Mouse (Mus musculus): ENCODE measurements around the gene Sdk1. TPM values are rescaled to one million over a fixed set of nuclear protein-coding genes. Genes with fewer than 3 reads are reported as not detected.
A peak's percentile ranks its signal among the peaks of the same experiment; 100 is the strongest.

Sdk1 gene
- polyA plus RNA-seq, 1 experiment from 2014 or later = 1.9 TPM

DNA sequence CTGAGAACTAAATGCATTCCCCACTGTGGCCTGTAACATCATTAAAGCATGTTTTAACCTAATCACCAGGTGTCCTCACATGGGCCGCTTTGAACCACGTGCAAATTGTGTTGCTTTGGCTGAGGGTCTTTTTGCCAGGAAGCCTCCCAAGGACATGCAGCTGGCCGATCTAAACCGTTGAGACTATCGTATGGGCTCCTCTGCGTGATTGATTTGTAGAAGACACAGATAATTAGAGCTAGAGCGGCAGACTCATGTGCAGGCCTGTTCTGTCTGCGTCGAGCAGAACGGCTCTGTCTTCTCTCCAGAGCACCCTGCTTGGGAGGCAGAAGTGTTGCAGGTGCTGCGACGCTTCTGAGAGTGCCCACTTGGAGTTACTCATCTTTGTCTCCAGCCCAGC is 453.6 kb downstream of the Sdk1 start:
- ATAC-seq (ENCODE audit: insufficient number of reproducible peaks, insufficient read depth, low FRiP score, low TSS enrichment, low read depth) = no peak
- H3K36me3 ChIP-seq = no peaks in the 10 kb centered on the region
- H3K27ac ChIP-seq = no peak overlapping the region
- no peaks in the 10 kb centered on the region for H3K27me3 ChIP-seq
- H3K4me2 ChIP-seq = no peak overlapping the region
- no peak overlapping the region for H3K9ac ChIP-seq
- no peaks in the 10 kb centered on the region for H3K9me3 ChIP-seq
- no peak overlapping the region for H3K4me3 ChIP-seq
- 54% methylated on average over 12 of the region's 12 CpGs for WGBS
- H3K4me1 ChIP-seq = peaks cover 25% of the 10 kb centered on the region

GRCm38 (mm10) chr5:141698406-141698805 is 457.1 kb downstream of the Sdk1 start:
- H3K4me2 ChIP-seq = no peak overlapping the region
- peaks cover 15% of the 10 kb centered on the region for H3K4me1 ChIP-seq
- no peaks in the 10 kb centered on the region for H3K9me3 ChIP-seq
- H3K9ac ChIP-seq = no peak overlapping the region
- WGBS = 55% methylated on average over 3 of the region's 3 CpGs
- no peak for ATAC-seq (ENCODE audit: insufficient number of reproducible peaks, insufficient read depth, low FRiP score, low TSS enrichment, low read depth)
- no peaks in the 10 kb centered on the region for H3K36me3 ChIP-seq
- no peaks in the 10 kb centered on the region for H3K27me3 ChIP-seq
- H3K27ac ChIP-seq = no peak overlapping the region
- no peak overlapping the region for H3K4me3 ChIP-seq

- Histone ChIP-seq H3K4me1 (0 out of 2 replicates have a peak, but pooled peaks cover 7% of the 10 kb centered on the region), H3K9me3 (peaks cover 4% of the 10 kb centered on the region; the same call in 1 of the 2 replicates), H3K27me3 (no peaks in the 10 kb centered on the region), H3K4me3 (no peak overlapping the region), H3K27ac (no peak overlapping the region), H3K4me2 (no peak overlapping the region), H3K36me3 (no peaks in the 10 kb centered on the region), H3K9ac (no peak overlapping the region)
- no peak for ATAC-seq (ENCODE audit: insufficient number of reproducible peaks, insufficient read depth, low FRiP score, low TSS enrichment, low read depth)
- WGBS = 27% methylated on average over 3 of the region's 3 CpGs
These were observed 479.5 kb downstream of the Sdk1 start for GRCm38 (mm10) chr5:141720751-141721150.

- no peak overlapping the region for H3K4me3 ChIP-seq
- WGBS = 57% methylated on average over 2 of the region's 2 CpGs
- no peaks in the 10 kb centered on the region for H3K27me3 ChIP-seq
- H3K9me3 ChIP-seq = peaks cover 4% of the 10 kb centered on the region; the same call in 1 of the 2 replicates
- H3K27ac ChIP-seq = no peak overlapping the region
- no peaks in the 10 kb centered on the region for H3K36me3 ChIP-seq
- H3K4me1 ChIP-seq = no peaks in the 10 kb centered on the region
- no peak overlapping the region for H3K9ac ChIP-seq
- H3K4me2 ChIP-seq = no peak overlapping the region
- no peak for ATAC-seq (ENCODE audit: insufficient number of reproducible peaks, insufficient read depth, low FRiP score, low TSS enrichment, low read depth)
These were observed 486.7 kb downstream of the Sdk1 start for GRCm38 (mm10) chr5:141727968-141728367.

GRCm38 (mm10) chr5:141730006-141730405 is 488.7 kb downstream of the Sdk1 start:
- Histone ChIP-seq H3K27me3 (no peaks in the 10 kb centered on the region), H3K9me3 (peaks cover 3% of the 10 kb centered on the region; the same call in 1 of the 2 replicates), H3K4me3 (no peak overlapping the region), H3K4me1 (no peaks in the 10 kb centered on the region), H3K27ac (no peak overlapping the region), H3K4me2 (no peak overlapping the region), H3K36me3 (no peaks in the 10 kb centered on the region), H3K9ac (no peak overlapping the region)
- no peak for ATAC-seq (ENCODE audit: insufficient number of reproducible peaks, insufficient read depth, low FRiP score, low TSS enrichment, low read depth)
- WGBS = 71% methylated on average over 4 of the region's 4 CpGs

- H3K9me3 ChIP-seq = no peaks in the 10 kb centered on the region
- H3K27me3 ChIP-seq = no peaks in the 10 kb centered on the region
- WGBS = 74% methylated on average over 5 of the region's 5 CpGs
- no peak overlapping the region for H3K27ac ChIP-seq
- no peak overlapping the region for H3K4me3 ChIP-seq
- H3K9ac ChIP-seq = no peak overlapping the region
- ATAC-seq (ENCODE audit: insufficient number of reproducible peaks, insufficient read depth, low FRiP score, low TSS enrichment, low read depth) = no peak
- H3K36me3 ChIP-seq = no peaks in the 10 kb centered on the region
- no peaks in the 10 kb centered on the region for H3K4me1 ChIP-seq
- H3K4me2 ChIP-seq = no peak overlapping the region
These were observed 497.4 kb downstream of the Sdk1 start for GRCm38 (mm10) chr5:141738725-141739124.

DNA sequence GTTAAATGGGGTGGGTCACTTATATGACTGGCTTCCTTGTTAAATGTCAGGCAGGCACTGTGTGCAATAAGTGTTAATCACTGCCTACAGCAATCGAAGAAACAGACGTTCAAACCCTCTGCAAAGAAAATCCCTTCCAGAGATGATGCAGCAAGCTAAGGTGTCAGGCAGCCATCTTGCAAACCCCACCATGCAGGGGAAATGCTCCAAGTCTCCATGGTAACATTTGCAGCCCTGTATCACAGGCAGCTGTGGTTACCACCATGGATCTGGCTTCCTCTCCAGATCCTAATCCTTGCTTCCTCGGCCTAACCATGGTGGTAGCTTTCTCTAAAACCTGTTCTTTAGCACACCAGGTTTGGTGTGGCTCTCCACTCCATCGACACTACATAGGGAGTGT is 507.5 kb downstream of the Sdk1 start:
- peaks cover 3% of the 10 kb centered on the region; the same call in 1 of the 2 replicates for H3K4me1 ChIP-seq
- H3K9ac ChIP-seq = no peak overlapping the region
- no peak overlapping the region for H3K27ac ChIP-seq
- 67% methylated on average over 4 of the region's 4 CpGs for WGBS
- H3K4me2 ChIP-seq = no peak overlapping the region
- H3K9me3 ChIP-seq = no peaks in the 10 kb centered on the region
- no peak for ATAC-seq (ENCODE audit: insufficient number of reproducible peaks, insufficient read depth, low FRiP score, low TSS enrichment, low read depth)
- no peak overlapping the region for H3K4me3 ChIP-seq
- H3K36me3 ChIP-seq = no peaks in the 10 kb centered on the region
- no peaks in the 10 kb centered on the region for H3K27me3 ChIP-seq

DNA sequence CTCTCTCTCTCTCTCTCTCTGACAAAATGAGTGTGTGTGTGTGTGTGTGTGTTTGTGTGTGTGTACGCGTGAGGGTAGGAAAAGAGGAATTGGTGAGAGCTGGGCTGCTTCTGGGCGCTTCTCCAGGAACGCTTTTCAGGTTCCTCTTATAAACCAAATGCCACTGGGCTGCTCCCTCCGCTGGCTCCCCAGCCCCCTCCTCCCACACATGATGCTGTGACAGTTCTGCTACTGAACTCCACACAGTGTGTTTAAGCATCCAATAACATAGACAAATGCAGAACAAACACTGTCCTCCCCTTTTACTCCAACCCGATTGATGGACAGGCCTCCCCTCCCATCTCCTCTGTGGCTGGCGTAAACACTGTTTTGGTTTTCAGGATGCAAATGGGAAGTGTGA is 513.0 kb downstream of the Sdk1 start:
- no peaks in the 10 kb centered on the region for H3K9me3 ChIP-seq
- H3K27ac ChIP-seq = no peak overlapping the region
- H3K4me2 ChIP-seq = no peak overlapping the region
- H3K4me3 ChIP-seq = no peak overlapping the region
- 30% methylated on average over 7 of the region's 7 CpGs for WGBS
- H3K4me1 ChIP-seq = peaks cover 12% of the 10 kb centered on the region
- no peak overlapping the region for H3K9ac ChIP-seq
- ATAC-seq (ENCODE audit: insufficient number of reproducible peaks, insufficient read depth, low FRiP score, low TSS enrichment, low read depth) = no peak
- H3K36me3 ChIP-seq = no peaks in the 10 kb centered on the region
- H3K27me3 ChIP-seq = no peaks in the 10 kb centered on the region

DNA sequence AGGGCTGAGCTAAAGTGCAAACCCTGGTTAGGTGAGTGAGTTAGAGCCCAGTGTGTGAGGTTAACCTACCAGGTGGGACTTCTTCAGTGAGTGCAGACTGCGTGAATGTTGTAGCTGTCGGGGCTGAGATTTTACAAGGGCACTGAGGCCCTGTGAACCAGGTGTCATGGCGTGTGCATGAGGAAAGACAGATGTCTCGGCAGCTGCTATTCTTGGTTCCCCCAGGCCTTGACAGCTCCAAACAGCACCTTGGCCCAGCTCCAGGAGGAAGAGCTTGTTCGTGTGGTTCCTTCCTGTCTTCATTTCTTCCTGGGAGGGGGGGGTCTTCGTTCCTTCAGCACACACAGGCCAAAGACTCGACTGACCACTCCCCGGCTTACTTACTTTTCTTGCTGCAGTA is 517.6 kb downstream of the Sdk1 start:
- Histone ChIP-seq H3K4me3 (no peak overlapping the region), H3K9me3 (no peaks in the 10 kb centered on the region), H3K9ac (no peak overlapping the region), H3K4me1 (peaks cover 16% of the 10 kb centered on the region), H3K36me3 (no peaks in the 10 kb centered on the region), H3K27me3 (no peaks in the 10 kb centered on the region), H3K27ac (no peak overlapping the region), H3K4me2 (no peak overlapping the region)
- no peak for ATAC-seq (ENCODE audit: insufficient number of reproducible peaks, insufficient read depth, low FRiP score, low TSS enrichment, low read depth)
- 50% methylated on average over 8 of the region's 8 CpGs for WGBS

GRCm38 (mm10) chr5:141764111-141764510 is 522.8 kb downstream of the Sdk1 start:
- no peak for ATAC-seq (ENCODE audit: insufficient number of reproducible peaks, insufficient read depth, low FRiP score, low TSS enrichment, low read depth)
- 0 out of 2 replicates have a peak, but pooled peaks cover 2% of the 10 kb centered on the region for H3K27me3 ChIP-seq
- H3K4me2 ChIP-seq = no peak overlapping the region
- no peak overlapping the region for H3K9ac ChIP-seq
- no peak overlapping the region for H3K27ac ChIP-seq
- no peaks in the 10 kb centered on the region for H3K9me3 ChIP-seq
- H3K36me3 ChIP-seq = no peaks in the 10 kb centered on the region
- no peak overlapping the region for H3K4me3 ChIP-seq
- 95% methylated on average over 6 of the region's 6 CpGs for WGBS
- peaks cover 11% of the 10 kb centered on the region for H3K4me1 ChIP-seq

DNA sequence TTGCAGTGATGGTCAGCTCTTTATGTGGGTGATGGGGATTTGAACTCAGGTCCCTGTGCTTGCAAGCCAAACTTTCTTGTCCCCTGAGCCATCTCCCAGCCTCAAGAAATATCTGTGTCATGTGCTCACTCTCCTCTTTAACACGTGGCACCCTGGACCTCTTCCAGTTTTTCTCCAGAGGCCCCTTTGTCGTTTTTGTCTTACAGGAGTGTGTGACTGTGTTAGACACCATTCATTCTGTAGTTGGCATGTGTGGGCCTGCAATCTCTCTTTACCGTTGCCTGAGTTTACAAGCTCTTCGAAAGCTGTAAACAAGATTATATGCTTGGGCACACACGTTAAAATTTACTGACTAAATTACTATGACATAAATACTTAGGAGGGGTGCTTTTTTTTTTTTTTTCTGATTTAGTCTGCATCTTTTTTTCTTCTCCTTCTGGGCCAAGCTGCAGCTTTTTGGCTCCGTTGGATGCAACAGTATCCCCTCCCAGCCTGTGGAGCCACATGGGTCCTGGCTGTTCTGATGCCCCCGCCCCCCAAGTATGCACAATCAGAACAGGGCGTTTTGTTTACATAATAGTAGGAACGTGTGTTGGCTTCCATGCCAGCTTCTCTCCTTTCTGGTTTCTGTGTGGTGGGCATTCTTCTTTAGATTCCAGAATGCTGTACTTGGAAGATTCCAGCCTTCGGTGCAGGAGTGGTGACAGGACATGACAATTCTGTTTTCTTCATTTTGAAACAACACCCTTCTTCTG is 527.6 kb downstream of the Sdk1 start:
- H3K27me3 ChIP-seq = 0 out of 2 replicates have a peak, but pooled peaks cover 2% of the 10 kb centered on the region
- H3K36me3 ChIP-seq = no peaks in the 10 kb centered on the region
- no peak overlapping the region for H3K9ac ChIP-seq
- WGBS = 31% methylated on average over 10 of the region's 10 CpGs
- no peak overlapping the region for H3K27ac ChIP-seq
- ATAC-seq (ENCODE audit: insufficient number of reproducible peaks, insufficient read depth, low FRiP score, low TSS enrichment, low read depth) = peak; percentile 37; the same call in 1 of the 2 replicates
- peaks cover 14% of the 10 kb centered on the region for H3K4me1 ChIP-seq
- H3K9me3 ChIP-seq = peaks cover 6% of the 10 kb centered on the region; the same call in 1 of the 2 replicates
- H3K4me2 ChIP-seq = no peak overlapping the region
- H3K4me3 ChIP-seq = no peak overlapping the region

DNA sequence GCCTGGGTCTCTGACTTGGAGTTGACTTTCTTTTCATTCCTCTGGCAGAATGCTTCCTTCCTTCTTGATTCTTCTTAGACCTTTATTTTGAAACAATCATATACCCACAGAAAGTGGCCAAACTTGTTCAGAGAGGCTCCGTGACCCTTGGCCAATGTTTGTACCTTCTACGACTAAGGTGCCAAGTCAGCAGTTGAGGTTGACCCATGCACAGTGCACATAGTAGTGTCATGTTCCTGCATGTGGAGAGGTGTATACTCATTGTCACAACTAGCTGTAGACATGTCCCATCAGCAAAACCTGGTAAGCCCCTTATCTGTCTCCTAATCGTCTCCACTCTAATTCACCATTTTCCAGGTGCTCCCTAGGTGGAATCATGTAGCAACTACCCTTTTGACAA is 530.2 kb downstream of the Sdk1 start:
- Histone ChIP-seq H3K4me2 (no peak overlapping the region), H3K36me3 (no peaks in the 10 kb centered on the region), H3K27ac (no peak overlapping the region), H3K9me3 (peaks cover 10% of the 10 kb centered on the region; the same call in 1 of the 2 replicates), H3K4me1 (peaks cover 14% of the 10 kb centered on the region), H3K9ac (no peak overlapping the region), H3K27me3 (no peaks in the 10 kb centered on the region), H3K4me3 (no peak overlapping the region)
- WGBS = 87% methylated on average over 3 of the region's 3 CpGs
- no peak for ATAC-seq (ENCODE audit: insufficient number of reproducible peaks, insufficient read depth, low FRiP score, low TSS enrichment, low read depth)

All from embryonic facial prominence, embryonic 13.5 days (tissue).